Mouse (Mus musculus) kidney, postnatal 14 days (tissue): ENCODE measurements around the gene Olfr763.
"Not testable (repeated sequence)": the region's sequence is repeated elsewhere in the genome, so short reads cannot be mapped to it uniquely, and the experiment has no call there.

Experiments used
- DNase-seq: peaks from one replicate; pipeline ENCODE4 v3.0.0; 2022; ENCODE audit warnings: mixed read lengths

Olfr763 gene

DNA sequence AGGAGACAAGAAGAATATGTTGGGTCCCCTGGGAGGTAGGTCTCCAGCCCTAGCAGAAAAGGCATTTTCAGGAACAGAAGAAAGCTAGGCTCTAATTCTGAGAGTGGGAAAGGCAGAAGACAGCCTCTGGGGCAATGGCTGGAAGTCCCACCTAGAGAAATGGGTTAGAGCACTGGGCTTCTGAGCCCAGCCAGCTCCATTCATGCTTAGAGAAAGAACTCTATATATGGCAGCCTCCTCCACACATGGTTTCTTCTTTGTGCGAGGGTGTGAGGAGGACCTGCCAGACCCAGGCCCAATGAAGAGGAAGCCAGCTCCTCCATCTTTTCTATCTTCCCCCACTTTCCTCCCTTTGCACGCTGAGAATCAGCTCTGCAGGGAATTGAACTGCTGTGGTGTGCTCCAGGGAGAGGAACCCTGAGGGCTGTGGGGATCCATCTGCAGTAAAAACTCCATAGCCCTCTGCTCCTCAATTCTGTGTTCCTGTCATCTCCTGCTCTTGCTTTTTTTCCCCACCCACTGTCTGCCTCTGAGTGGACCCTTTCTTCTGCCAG lies at the start of gene Olfr763:
Gene Olfr763, plus strand, starts transcription at position 504 of the 554 bp plus-strand sequence.
- DNase-seq: no peak

DNA sequence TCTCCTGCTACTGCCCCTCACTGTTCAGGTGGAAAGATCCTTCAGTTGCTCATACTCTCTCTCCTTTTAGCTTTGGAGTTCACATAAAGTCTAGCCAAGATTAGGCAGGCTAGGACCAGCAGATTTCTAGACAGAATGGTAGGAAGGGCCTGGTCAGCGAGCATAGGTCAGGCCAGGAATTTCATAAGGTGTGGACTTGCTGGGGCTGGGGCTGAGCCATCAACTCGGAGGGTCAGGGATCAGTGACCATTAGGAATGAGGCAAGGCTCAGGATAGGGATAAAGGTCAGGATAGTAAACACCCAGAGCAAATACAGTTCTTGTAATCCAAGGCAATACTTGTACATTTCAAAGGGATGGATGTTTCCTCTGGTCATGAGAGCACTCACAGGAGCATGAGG lies 45.6 kb upstream of the Olfr763 start:
- DNase-seq: peak; percentile 73

DNA sequence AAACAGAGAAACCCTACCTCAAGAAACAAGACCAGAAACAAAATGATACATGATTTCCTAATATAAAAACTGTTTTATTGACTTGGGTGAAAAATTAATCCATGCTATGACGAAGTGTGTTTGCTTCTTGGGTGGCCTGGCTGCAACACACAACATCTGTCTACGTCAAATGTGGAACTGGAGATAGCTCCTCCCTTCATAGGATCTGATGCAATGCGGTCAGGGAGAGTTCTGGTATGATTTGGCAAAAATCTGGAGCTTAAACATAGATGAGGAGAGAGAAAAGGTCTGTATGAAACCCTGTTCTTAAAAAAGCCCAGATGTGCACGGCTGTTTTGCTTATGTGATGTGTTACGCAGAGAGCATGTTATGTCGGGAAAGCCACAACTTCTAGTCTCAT lies 44.7 kb upstream of the Olfr763 start:
- no peak for DNase-seq

DNA sequence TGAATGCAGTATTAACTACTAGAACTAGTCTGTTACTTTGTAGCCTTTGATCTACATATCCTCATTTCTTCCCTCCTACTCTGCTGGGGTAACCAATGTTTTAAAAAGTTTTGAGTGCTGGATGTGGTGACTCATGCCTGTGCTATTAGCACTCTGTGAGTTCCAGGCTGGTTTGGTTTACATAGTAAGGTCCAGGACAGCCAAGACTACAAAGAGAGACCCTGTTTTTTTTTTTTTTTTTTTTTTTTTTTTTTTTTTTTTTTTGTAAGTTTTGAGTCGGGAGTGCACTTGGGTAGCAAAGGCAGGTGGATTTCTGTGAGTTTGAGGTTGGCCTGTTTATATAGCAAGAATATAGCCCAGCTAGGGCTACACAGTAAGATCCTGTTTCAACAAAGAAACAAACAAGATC lies 42.2 kb upstream of the Olfr763 start:
- no peak for DNase-seq

DNA sequence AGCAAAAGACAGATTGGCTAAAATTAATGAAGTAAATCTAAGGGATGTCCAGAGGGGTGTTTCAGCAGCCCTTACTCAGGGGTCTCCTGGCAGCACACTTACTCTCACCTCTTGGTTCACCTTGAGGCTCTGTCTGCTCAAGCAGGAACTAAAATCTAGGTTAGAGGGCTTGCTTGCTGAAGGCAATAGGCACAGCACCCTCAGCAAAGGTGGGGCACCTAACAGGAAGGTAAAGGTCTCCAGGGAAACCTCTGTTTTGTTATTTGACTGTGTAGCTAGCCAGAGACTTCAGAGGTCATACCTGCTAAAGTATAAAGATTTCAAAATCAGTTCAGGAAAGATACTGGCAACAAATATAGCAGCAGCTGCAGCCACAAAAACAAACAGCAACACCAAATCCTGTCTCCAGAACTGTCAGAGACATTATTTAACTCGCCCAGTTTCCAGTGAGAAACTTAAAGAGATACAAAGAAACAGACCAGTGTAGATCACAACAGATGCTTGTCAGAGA lies 39.8 kb upstream of the Olfr763 start:
- DNase-seq: no peak

DNA sequence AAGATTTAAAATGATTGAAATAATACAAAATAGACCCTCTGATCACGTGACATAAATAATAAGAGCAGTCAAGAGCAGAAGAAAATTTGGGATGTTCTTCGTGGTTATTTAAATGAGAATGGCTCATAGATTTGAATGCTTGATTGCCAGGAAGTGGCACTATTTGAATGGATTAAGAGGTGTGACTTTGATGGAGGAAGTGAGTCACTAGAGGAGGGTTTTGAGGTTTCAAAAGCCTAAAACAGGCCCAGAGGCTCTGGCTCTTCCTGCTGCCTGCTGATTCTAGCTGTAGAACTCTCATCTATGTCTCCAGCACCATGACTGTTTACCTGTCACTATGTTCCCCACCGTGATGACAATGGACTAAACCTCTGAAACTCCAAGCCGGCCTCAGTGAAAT lies 37.8 kb upstream of the Olfr763 start:
- DNase-seq: no peak

DNA sequence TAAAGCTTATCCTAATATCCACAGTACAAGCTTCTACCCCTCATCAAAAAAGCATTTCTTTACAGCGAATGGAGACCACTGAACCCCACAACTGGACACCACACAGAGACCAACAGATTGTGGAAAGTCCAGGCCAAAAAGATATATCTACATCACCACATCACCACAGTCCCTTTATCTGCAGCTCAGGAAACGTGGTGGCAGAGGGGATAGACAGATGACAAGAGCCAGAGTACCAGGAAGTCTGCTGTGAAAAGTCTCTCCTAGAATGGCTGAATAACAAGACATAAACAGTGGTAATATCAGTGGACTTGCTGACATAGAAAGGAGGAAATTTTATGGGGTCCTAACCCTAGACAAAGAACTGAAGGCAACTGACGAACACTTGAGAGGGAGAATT lies 34.2 kb upstream of the Olfr763 start:
- no peak for DNase-seq

DNA sequence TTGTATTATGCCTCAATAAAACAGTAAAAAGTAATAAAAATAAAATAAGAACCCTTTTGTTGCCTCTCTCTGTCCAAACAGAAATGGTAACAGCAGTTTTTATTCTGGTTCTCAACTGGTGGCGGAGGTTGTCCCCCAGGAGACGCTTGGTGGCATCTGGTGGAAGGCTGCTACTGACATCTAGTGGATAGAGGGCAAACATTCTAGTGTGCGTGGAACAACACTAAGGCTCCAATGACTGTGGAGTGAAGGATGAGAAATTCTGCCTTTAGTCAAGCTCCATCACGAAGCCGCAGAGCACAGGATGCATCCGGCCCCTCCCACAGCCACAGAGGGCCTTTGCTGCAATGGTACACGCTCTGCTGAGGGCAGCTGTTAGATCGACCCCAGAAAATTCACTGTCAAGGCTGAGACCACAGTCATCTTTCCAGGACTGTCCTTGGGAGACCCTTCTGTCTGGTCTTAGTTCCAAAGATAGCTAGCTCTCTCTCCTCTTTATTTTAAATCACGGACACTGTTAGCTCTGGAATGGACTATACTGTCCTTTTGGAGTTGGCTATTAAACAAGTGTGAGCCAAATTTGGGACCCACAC lies 33.0 kb upstream of the Olfr763 start:
- peak; percentile 67 for DNase-seq

DNA sequence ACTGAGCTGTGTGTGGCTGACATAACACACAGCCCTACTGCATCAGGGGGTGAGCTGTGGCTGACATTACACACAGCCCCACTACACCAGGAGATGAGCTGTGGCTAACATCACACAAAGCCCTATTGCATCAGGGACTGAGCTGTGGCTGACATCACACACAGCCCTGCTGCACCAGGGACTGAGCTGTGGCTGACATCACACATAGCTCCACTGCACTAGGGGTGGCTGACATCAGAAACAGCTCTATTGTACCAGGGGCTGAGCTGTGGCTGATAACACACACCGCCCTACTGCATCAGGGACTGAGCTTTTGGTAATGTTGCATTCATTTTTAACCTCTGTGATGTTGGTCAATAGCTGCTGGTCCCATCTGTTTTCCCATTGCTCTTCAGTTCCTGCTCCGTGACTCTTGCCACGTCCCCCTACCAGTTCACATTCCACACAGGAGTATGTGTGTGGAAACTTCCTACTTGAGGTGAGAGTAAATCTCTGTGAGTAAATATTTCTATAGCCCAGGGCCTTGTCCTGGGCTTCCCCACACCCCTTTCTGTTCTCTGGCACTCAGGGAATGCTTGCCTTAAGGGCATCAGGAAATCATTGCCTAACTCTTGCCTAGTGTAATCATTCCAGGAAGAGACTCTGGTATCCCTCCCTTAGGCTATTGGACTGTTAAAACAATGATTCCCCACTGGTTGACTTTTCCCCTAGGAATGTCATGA lies 29.8 kb upstream of the Olfr763 start:
- DNase-seq: no peak

DNA sequence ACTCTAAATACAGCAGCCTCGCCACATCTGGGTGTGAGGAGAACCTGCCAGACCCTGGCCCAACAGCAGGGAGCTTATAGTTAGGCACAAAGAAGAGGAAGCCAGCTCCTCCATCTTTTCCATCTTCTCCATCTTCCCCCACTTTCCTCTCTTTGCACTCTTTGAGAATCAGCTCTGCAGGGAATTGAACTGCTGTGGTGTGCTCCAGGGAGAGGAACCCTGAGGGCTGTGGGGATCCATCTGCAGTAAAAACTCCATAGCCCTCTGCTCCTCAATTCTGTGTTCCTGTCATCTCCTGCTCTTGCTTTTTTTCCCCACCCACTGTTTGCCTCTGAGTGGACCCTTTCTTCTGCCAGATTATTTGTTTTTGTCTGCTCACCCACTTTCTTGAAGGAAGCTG lies 21.5 kb upstream of the Olfr763 start, which contains the start of gene Olfr9:
Gene Olfr9, plus strand, starts transcription at position 301 of the 400 bp plus-strand sequence.
- DNase-seq: not testable (repeated sequence)

DNA sequence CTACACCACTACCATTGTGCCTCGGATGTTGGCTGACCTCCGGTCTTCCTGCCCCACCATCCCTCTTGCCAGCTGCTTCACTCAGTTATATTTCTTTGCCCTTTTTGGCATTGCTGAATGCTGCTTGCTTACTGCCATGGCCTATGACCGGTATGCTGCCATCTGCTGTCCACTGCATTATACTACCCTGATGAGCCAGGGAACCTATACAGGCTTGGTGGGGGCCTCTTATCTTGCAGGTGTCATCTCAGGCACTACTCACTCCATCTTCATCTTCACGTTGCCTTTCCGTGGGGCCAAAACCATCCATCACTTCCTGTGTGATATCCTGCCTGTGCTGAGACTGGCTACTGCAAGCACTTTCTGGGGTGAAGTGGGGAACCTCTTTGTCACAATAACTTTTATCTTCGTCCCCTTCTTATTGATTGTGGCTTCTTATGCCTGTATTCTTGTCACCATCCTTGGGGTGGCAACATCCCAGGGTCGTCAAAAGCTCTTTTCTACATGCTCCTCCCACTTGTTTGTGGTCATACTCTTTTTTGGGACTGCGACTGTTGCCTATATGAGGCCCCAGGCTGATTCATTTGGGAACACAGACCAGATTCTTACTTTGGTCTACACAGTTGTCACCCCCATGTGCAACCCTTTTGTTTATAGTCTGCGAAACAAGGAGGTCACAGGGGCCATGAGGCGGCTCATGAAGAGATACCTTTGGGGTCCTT lies 20.3 kb upstream of the Olfr763 start:
- not testable (repeated sequence) for DNase-seq

DNA sequence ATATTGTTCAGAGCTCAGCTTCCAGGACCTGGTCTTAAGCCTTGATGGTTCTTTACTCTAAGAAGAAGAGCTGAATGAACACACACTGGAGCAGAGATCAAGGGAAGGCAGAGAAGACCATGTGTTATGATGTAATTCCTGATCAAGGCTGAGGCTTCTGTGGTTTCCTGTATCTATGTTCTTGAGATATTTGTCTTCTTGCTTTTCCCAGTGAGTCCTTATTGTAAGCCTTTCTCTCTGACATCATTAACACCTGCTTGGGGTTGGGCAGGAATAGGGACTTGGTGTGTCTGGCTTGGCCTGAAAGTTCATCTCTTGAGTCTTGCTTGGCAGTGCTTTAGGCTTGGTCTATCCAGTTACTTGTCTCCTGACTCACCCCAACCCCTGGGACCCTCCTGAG lies 19.6 kb upstream of the Olfr763 start:
- DNase-seq: no peak

DNA sequence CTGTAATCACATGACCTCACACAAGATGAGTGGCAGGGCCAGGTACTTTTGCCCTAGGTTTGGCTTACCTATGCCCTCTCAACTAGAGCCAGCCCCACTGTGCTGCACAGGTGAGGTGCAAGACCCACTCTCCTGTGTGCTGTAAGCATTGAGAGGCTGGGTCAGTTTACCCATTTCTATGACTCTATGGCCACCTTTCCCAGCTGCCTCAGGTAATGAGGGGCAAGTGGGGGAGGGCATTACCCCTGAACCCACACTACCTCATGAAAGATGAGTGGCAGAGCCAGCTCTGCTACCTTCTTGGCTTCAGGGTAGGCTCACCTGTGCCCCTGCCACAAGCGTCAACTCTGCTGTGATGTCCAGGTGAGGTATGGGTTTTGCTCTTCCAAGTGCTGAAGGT lies 14.8 kb upstream of the Olfr763 start:
- DNase-seq: no peak

DNA sequence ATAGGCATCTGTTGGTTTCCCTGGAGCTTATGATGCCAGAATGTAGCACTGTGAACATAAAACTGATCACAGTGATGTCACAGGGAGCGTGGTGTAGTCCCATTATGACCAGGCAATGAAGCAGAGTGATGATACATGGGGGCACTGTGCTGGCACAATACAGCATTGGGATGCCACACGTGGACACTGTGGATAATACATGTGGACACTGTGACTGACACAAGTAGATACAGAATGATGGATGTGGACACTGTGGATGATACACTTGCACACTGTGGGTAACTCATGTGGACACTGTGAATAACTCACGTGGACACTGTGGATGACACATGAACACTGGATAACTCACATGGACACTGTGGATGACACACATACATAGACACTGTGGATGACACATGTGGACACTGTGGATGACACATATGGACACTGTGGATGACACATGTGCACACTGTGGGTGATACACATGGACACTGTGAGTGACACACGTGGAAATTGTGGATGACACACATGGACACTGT lies 14.0 kb upstream of the Olfr763 start:
- DNase-seq: no peak

DNA sequence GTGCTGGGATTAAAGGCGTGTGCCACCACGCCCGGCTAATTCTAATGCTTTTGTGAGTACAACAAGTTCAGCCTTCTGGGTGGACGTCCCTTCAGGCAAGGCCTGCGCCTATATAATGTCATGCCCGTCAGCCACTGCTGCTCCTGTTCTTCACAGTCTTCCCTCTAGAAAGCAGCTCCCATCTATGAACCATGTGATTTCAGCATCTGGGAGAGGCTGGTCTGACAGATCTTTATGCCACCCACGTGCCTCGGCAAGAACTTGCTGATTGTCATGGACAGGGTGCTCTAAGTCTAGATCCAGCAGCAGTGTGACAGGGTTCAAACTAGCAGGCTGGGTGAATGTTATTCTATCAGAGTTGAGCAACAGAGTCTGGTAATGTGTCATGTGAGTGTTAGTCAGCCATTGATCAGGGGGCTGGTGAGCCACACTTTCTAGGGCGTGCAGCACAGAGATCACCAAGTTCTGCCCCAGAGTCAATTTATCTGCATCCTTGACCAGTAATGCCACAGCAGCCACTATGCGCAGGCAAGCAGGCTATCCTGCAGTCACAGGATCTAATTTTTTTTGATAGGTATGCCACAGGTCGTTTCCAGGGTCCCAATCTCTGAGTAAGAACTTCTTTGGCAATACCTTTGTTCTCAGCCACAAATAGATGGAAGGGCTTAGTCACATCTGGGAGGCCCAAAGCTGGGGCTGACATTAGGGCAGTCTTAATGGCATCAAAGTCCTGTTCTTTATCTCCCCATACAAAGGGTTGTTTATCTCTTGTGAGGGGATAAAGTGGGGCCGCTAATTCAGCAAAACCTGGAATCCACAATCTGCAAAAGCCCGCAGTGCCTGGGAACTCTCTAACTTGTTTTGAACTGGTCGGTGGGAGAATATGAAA lies 6.3 kb upstream of the Olfr763 start:
- no peak for DNase-seq

DNA sequence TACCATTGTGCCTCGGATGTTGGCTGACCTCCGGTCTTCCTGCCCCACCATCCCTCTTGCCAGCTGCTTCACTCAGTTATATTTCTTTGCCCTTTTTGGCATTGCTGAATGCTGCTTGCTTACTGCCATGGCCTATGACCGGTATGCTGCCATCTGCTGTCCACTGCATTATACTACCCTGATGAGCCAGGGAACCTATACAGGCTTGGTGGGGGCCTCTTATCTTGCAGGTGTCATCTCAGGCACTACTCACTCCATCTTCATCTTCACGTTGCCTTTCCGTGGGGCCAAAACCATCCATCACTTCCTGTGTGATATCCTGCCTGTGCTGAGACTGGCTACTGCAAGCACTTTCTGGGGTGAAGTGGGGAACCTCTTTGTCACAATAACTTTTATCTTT lies 920 bp downstream of the Olfr763 start:
- DNase-seq: not testable (repeated sequence)

DNA sequence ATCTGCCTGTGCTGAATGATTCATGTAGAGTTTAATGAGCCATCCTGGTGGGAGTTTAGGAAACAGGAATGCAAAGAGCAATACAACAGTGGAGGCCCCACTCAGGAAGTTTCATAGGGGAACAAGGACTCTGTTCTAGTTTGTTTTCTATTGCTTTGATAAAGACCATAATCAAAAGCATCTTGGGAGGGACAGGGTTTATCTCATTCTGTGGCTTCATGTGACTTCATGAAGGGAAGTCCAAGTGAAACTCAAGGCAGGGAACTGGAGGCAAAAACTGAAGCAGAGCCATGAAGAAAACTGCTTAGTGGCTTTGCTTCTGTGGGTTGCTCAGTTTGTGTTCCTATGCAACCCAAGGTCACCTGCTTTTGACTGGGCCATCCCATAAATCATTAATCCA lies 3.9 kb downstream of the Olfr763 start:
- DNase-seq: no peak

DNA sequence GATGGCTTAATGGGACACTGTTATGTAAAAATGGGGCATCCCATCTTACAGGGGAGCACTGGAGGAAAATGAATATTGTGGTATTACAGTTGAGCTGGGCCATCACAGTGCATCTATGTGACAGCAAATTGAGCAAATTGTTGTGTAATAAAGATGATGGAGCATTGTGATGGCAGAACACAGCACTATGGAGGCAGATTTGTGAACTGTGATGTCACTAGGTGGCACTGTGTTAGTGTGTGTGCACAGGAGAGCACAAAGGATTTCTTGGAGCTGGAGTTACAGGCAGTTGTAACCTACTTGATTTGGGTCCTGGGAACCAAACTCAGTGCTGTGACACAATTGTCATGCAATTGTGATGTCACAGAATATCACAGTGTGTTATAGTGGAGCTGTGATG lies 12.7 kb downstream of the Olfr763 start:
- no peak for DNase-seq

DNA sequence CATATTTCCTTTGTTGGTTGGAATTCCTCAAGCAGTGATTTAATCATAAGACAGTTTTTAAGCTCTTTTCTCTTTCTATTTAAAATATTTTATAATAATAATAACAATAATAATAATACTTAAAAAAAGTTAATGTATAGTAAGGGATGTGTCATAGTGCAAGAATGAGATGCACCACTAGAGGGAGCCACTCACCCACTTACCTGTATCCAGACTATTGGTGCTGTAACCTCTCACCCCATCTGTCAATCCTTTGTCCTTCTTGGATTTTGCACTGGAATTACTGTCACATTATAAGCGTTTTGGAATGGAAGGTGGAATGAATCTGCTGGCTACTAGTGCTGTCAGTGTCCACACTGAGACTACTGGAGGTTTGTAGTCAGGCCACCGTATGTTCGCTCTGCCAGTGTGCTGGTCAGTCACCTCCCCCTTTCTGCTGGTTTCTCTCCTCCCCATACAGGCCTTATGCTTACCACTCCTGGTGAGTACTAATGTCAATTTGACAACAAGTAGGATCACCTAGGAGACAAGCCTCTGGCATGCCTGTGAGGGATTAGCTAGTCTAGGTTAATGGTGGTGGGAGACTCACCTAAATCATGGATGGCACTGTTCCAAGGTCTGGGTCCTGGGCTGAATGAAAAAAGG lies 15.5 kb downstream of the Olfr763 start:
- peak; percentile 23 for DNase-seq

DNA sequence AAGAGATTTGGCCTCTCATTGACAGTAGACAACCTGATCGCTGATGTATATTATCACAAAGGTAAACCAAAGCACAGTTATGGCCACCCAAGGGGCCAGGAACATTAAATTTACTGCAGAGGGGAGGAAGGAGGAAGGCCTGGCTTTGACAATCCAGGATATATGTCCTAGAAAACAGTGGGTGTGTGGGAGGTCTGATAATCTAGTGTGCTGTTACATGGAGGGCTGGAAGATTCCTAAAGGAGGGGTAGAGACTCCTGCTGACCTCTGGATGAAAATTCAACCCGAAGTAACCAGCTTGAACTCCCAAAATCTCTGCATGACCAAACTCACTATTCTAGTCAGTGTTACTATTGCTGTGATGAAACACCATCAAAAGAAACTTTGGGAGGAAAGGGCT lies 17.8 kb downstream of the Olfr763 start:
- DNase-seq: no peak

DNA sequence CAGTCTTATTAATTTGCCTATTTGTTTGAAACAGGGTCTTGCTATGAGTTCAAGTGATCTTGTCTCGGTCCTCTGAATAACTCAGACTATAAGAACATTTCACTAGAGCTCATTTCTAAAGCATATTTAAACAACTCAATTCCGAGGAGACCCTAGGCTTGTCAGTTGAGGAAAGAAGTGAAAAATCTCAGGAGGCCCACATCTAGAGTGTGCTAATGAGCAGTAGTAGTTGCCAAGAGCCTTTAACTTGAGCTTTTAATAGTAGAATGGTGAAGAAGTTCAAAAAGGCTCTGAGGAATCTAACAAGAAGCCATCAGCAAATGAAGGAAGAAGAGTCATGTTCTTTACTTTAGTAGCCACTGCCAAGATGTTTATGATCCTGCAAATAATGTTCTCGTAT lies 29.2 kb downstream of the Olfr763 start, which contains the start of gene Olfr764-ps1:
Gene Olfr764-ps1, minus strand, starts transcription at position 101 of the 400 bp plus-strand sequence.
- no peak for DNase-seq

DNA sequence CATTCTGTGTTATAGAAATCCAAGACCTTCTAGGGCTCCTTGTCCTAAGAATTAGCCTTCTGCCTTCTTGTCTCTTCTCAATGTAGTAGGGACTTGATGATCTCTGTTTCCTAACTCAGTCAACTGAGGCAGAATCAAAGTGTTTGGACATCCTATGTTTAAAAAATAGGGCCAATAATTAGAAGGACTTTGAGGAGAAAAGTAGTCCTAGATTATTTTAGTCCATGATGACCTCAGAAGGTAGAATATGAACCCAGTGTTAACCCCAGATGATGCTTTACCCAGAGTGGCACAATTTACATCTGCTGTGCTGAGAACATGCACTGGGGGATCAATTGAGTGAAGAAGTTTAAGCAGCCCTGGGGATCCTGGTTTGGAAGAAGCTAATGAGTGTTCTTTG lies 39.3 kb downstream of the Olfr763 start, which contains the start of gene Olfr765:
Gene Olfr765, minus strand, starts transcription at position 101 of the 400 bp plus-strand sequence.
- not testable (repeated sequence) for DNase-seq
